Comparison of ENCODE assay signal across 23 mouse cellular contexts in genomic region chr5:97002937-97003336, GRCm38 (mm10). TPM values are rescaled to one million over a fixed set of nuclear protein-coding genes. Genes with fewer than 3 reads are reported as not detected.
DNase-seq lines count a peak whose midpoint lies in the region; ATAC-seq and TF ChIP-seq lines count a peak whose summit lies in the region.
"Had no signal": no experiment of that assay in that cellular context is flagged by ENCODE, and none has a peak within 500 bp of the region (broad histone marks: within the 10 kb centered on the region; RNA-seq: fewer than 3 reads in every experiment).

No protein-coding gene starts in this region.

- H3K4me1 ChIP-seq in megakaryocyte, embryonic 14.5 days = peaks cover 76% of the 10 kb centered on the region
- H3K4me1 ChIP-seq in liver, embryonic 15.5 days (replicated peaks) = peaks cover 82% of the 10 kb centered on the region
- H3K4me1 ChIP-seq in lung, adult 2 months (ENCODE audit: control insufficient read depth, insufficient read depth, low read length) = peaks cover 9% of the 10 kb centered on the region
- H3K4me1 ChIP-seq: neural tube, embryonic 12.5 days had no signal

- no peaks in the 10 kb centered on the region for H3K27me3 ChIP-seq in megakaryocyte, embryonic 14.5 days (replicated peaks)
- no peaks in the 10 kb centered on the region for H3K27me3 ChIP-seq in liver, embryonic 15.5 days
- H3K27me3 ChIP-seq: forebrain, embryonic 13.5 days; heart, embryonic 15.5 days; limb, embryonic 12.5 days; lung, embryonic 15.5 days; neural tube, embryonic 12.5 days had no signal

- peak overlapping the region; percentile 66 for H3K4me2 ChIP-seq in liver, embryonic 15.5 days
- H3K4me2 ChIP-seq: forebrain, embryonic 13.5 days; heart, embryonic 15.5 days; limb, embryonic 12.5 days; lung, embryonic 15.5 days; midbrain, embryonic 11.5 days; neural tube, embryonic 12.5 days had no signal

- no peak for DNase-seq in gastrocnemius, adult 2 months
- DNase-seq in gastrocnemius, postnatal 25 days = no peak
- no peak for DNase-seq in lung, adult 2 months
- no peak for DNase-seq in frontal cortex, postnatal 10 days (ENCODE audit: low spot score in 2 of 2)
- DNase-seq in B cell, adult 2 months = no peak
- DNase-seq: cerebellum, adult 18-20 months; cerebellum, postnatal 36 days; kidney, postnatal 4 days; layer of hippocampus, adult 9-11 months; lung, postnatal 4 days; right cerebral cortex, adult 18-20 months; thymus, postnatal 36 days had no signal

- 57% methylated on average over 7 of the region's 7 CpGs for WGBS in liver, embryonic 15.5 days (ENCODE audit: insufficient replicate concordance)
- WGBS in lung, adult 2 months = 76% methylated on average over 7 of the region's 7 CpGs

- TF ChIP-seq CTCF in gastrocnemius, adult 2 months (IDR thresholded peaks at IDR 0.05) = no peak
- TF ChIP-seq CTCF in lung, adult 2 months (IDR thresholded peaks at IDR 0.05; ENCODE audit: insufficient read depth, low read length) = no peak

- peaks cover 77% of the 10 kb centered on the region for H3K36me3 ChIP-seq in megakaryocyte, embryonic 14.5 days (replicated peaks; ENCODE audit: low read length)
- peaks cover 31% of the 10 kb centered on the region for H3K36me3 ChIP-seq in liver, embryonic 15.5 days (replicated peaks)
- H3K36me3 ChIP-seq: heart, embryonic 15.5 days; hindbrain, embryonic 10.5 days; limb, embryonic 12.5 days; lung, embryonic 15.5 days; neural tube, embryonic 12.5 days had no signal

- no peak for TF ChIP-seq POLR2A in lung, adult 2 months (IDR thresholded peaks at IDR 0.05; ENCODE audit: borderline replicate concordance, extremely low read depth, low read depth, low read length)

- H3K9me3 ChIP-seq in megakaryocyte, embryonic 14.5 days = no peaks in the 10 kb centered on the region
- no peaks in the 10 kb centered on the region for H3K9me3 ChIP-seq in liver, embryonic 15.5 days (replicated peaks)
- H3K9me3 ChIP-seq: forebrain, embryonic 13.5 days; heart, embryonic 15.5 days; hindbrain, embryonic 10.5 days; limb, embryonic 12.5 days; lung, embryonic 15.5 days; neural tube, embryonic 12.5 days had no signal

- ATAC-seq in megakaryocyte, adult 5-6 weeks (ENCODE audit: poor library complexity, severe bottlenecking) = no peak
- ATAC-seq in liver, embryonic 15.5 days (ENCODE audit: insufficient read depth) = no peak
- ATAC-seq: forebrain, embryonic 13.5 days; hindbrain, postnatal 0 days had no signal

- H3K4me3 ChIP-seq in gastrocnemius, adult 2 months = no peak overlapping the region
- H3K4me3 ChIP-seq in megakaryocyte, embryonic 14.5 days (replicated peaks) = peak overlapping the region; percentile 98
- peak overlapping the region; percentile 90 for H3K4me3 ChIP-seq in liver, embryonic 15.5 days (replicated peaks)
- no peak overlapping the region for H3K4me3 ChIP-seq in lung, adult 2 months (replicated peaks; ENCODE audit: extremely low read depth, low read depth, low read length)
- H3K4me3 ChIP-seq: forebrain, embryonic 13.5 days; heart, embryonic 15.5 days; hindbrain, embryonic 10.5 days; limb, embryonic 12.5 days; lung, embryonic 15.5 days; neural tube, embryonic 12.5 days had no signal

- H3K9ac ChIP-seq in liver, embryonic 15.5 days = peak overlapping the region; percentile 31; the same call in 1 of the 2 replicates
- H3K9ac ChIP-seq: forebrain, embryonic 13.5 days; heart, embryonic 15.5 days; limb, embryonic 12.5 days; lung, embryonic 15.5 days; neural tube, embryonic 12.5 days had no signal

- intact Hi-C loops in gastrocnemius, adult 2 months (cut with DNase I) = no loop called here

- H3K27ac ChIP-seq in gastrocnemius, adult 2 months = 0 out of 2 replicates have a peak overlapping the region, but pooled peaks have one; percentile 0
- peak overlapping the region; percentile 76 for H3K27ac ChIP-seq in liver, embryonic 15.5 days (replicated peaks)
- H3K27ac ChIP-seq: forebrain, embryonic 13.5 days; heart, embryonic 15.5 days; hindbrain, embryonic 10.5 days; hindbrain, postnatal 0 days; limb, embryonic 12.5 days; lung, embryonic 15.5 days; neural tube, embryonic 12.5 days had no signal

RNA-seq across cellular contexts. Expression of gene Bmp2k, which starts 5.4 kb away (rescaled TPM):
- 10 to 100 TPM in 1 of 2 experiments, 1 to 10 TPM in 1; 9.6 to 12.9 TPM for total RNA-seq in gastrocnemius, adult 2 months (2021)
- 1 to 10 TPM; 8.0 to 9.1 TPM for total RNA-seq in gastrocnemius, postnatal 25 days (2021)
- 11.6 and 15.5 TPM in 2 replicates for polyA plus RNA-seq in megakaryocyte, embryonic 14.5 days (2012; ENCODE audit: insufficient read depth, low replicate concordance)
- total RNA-seq in megakaryocyte, adult 5-6 weeks (2015) = 67.8 and 74.8 TPM in 2 replicates
- total RNA-seq in megakaryocyte, adult 5-6 weeks (2017) = 33.7 and 43.9 TPM in 2 replicates
- polyA plus RNA-seq in liver, embryonic 15.5 days (2015; fragmentation: Nextera tagmentation; extraction: Ambion mirVana) = 31.1 and 31.3 TPM in 2 replicates
- polyA plus RNA-seq in lung, adult 2 months (2012; rRNA removed) = 9.1 and 11.6 TPM in 2 replicates

Comparison
In these comparisons a context has a peak if more than half of its experiments do, and no peak if none do; other contexts are left out.
1. H3K4me3 ChIP-seq: peak in megakaryocyte, embryonic 14.5 days (single experiment) and liver, embryonic 15.5 days (single experiment); none in gastrocnemius, adult 2 months (single experiment) and lung, adult 2 months (single experiment).